Mouse (Mus musculus): ENCODE measurements around the gene Bcl3. TPM values are rescaled to one million over a fixed set of nuclear protein-coding genes. Genes with fewer than 3 reads are reported as not detected.
A peak's percentile ranks its signal among the peaks of the same experiment; 100 is the strongest.

Gene Bcl3
- 1 to 10 TPM; 3.0 to 3.9 TPM for total RNA-seq (2021)

GRCm38 (mm10) chr7:19822604-19823058 lies at the start of gene Bcl3:
Bcl3 (minus strand) TSS chr7:19822770.
- intact Hi-C loops (cut with DNase I), result no loop called here
- DNase-seq (ENCODE audit: low spot score), result peak; percentile 71

DNA sequence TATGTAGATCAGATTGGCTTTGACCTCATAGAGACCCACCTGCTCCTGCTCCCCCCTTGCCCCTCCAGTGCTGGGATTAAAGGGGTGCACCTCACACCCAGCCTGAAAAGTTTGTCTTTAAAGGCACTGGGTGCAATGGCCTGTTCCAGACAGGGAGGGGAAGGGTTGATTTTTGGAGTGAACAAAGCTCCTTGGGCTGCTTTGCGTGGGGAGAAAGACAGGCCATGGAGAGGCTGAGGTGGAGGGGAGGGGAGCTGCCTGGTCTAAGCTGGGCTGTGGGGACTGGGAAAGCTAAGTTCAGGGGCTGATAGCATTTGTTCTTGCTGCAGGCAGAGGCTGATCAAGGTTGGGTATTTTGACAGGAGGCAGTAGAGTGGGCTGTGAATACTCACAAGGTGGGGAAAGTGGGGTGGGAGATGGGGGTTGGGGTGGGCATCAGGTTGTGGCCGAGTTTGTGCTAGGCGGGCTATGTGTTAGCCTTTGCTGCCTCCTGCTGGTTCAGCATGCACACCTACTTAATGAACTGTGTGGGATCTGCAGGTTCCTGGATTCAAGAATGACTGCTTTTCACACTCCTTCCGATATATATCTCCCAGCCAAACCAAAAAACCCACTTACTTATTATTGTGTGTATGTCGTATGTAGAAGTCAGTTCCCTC lies 49.5 kb upstream of the Bcl3 start:
- no peak for DNase-seq (ENCODE audit: low spot score)
- intact Hi-C loops (cut with DNase I), result loop anchor here (1.0 to 2.0 kb wide), 3 partner anchors 23 to 70 kb away; no protein-coding TSS in a partner anchor

DNA sequence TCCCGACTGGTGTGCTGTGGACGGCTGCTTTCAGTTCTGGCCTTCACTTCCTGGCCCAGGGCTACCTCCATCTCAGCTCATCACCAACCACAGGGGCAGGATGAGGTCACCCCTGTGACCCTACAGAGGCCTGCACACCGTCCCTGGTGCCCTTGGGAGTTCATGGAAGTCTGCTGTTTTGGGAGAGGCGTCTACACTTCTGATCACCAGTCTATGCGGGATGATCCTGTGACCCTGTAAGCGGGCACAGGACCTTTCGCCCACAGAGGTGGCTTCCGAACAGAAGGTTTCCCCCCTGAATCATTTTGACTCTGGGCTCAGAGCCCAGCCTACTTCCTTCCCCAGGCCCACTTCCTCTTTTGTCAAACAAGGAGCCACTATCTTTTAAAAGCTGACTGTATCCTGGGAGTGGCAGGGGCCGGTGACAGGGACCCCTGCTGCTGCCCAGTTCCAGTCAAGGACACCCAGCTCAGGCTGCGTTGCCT lies 48.6 kb upstream of the Bcl3 start:
- intact Hi-C loops (cut with DNase I), result no loop called here
- peak; percentile 28 for DNase-seq (ENCODE audit: low spot score)

- no peak for DNase-seq (ENCODE audit: low spot score)
- intact Hi-C loops (cut with DNase I), result loop anchor here (5.0 kb wide), 1 partner anchor 116 kb away; the partner anchor contains the start of gene Nectin2
Observed at GRCm38 (mm10) chr7:19867751-19868399, 45.3 kb upstream of the Bcl3 start.

GRCm38 (mm10) chr7:19866490-19866889 lies 43.9 kb upstream of the Bcl3 start:
- no peak for DNase-seq (ENCODE audit: low spot score)
- intact Hi-C loops (cut with DNase I), result loop anchor here (5.0 kb wide), 1 partner anchor 114 kb away; the partner anchor contains the start of gene Nectin2

GRCm38 (mm10) chr7:19865246-19866036 lies 42.9 kb upstream of the Bcl3 start:
- intact Hi-C loops (cut with DNase I), result loop anchor here (5.0 kb wide), 1 partner anchor 113 kb away; the partner anchor contains the start of gene Nectin2
- no peak for DNase-seq (ENCODE audit: low spot score)

DNA sequence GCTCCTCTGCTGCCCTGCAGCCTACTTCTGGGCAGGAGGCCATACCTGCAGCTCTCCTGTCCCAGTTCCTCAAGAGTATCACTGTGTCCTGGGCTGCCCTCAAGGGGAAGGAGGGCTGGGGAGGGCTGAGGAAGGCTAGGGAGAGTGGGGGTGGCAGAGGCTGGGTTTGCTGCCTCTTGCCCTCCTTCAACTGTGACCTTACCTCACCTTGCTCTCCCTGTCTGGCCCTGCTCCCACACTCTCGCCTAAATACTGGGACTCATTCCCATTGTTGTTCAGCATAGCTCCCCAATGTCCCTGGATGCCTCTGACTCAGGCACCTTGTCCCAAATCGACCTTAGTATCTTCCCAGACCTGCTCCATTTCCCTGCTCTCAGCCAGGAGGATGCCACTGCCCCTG lies 41.7 kb upstream of the Bcl3 start:
- DNase-seq (ENCODE audit: low spot score), result no peak
- intact Hi-C loops (cut with DNase I), result no loop called here

GRCm38 (mm10) chr7:19861199-19861598 lies 38.6 kb upstream of the Bcl3 start, which contains the start of gene Ceacam16:
Ceacam16 (minus strand) TSS chr7:19861299.
- intact Hi-C loops (cut with DNase I), result no loop called here
- DNase-seq (ENCODE audit: low spot score), result no peak

GRCm38 (mm10) chr7:19859740-19860139 lies 37.2 kb upstream of the Bcl3 start:
- intact Hi-C loops (cut with DNase I), result no loop called here
- no peak for DNase-seq (ENCODE audit: low spot score)

GRCm38 (mm10) chr7:19856283-19856682 lies 33.7 kb upstream of the Bcl3 start:
- intact Hi-C loops (cut with DNase I), result no loop called here

GRCm38 (mm10) chr7:19855663-19856062 lies 33.1 kb upstream of the Bcl3 start:
- no peak for DNase-seq (ENCODE audit: low spot score)
- intact Hi-C loops (cut with DNase I), result no loop called here

More at GRCm38 (mm10) chr7:19856283-19856682, 33.7 kb upstream of the Bcl3 start:
- DNase-seq (ENCODE audit: low spot score), result no peak

- intact Hi-C loops (cut with DNase I), result no loop called here
- no peak for DNase-seq (ENCODE audit: low spot score)
Observed at GRCm38 (mm10) chr7:19853526-19853925, 31.0 kb upstream of the Bcl3 start.

DNA sequence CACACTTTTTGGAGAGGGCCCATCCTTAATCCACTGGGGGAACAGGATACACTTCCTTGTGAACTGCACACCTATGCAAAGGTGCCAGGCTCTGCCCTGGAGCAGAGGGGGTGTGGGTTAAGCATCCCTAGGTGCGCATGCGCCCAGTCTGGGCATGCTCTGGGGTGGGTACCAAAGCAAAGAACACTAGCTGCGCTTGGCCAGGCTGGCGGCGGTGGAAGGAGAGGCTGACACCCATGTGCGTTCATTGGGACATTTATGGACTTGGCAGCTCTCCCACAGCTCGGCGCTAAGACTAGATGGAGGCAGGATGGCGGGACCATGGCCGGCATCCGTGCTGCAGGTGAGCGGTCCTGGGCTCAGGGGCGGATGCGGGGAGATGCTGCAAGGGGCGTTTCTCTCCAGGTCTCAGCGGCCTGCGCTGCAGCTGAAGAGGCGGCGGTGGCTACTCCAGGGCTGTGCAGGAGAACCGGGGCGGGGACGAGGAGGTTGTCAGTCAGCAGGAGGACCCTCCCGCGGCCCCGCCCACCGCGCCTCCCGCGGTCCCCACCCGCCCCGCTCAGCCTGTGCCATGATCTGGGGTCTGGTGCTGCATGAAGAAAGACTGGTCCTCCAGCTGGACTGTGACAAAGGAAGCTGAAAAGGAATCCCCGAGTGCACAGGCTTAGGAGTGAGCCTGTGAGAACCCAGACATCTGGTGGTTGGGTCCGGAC lies 29.4 kb upstream of the Bcl3 start, which contains the start of gene Gm19345:
Gm19345 (plus strand) TSS at position 146 of the 713 bp plus-strand sequence.
- intact Hi-C loops (cut with DNase I), result no loop called here
- DNase-seq (ENCODE audit: low spot score), result no peak

DNA sequence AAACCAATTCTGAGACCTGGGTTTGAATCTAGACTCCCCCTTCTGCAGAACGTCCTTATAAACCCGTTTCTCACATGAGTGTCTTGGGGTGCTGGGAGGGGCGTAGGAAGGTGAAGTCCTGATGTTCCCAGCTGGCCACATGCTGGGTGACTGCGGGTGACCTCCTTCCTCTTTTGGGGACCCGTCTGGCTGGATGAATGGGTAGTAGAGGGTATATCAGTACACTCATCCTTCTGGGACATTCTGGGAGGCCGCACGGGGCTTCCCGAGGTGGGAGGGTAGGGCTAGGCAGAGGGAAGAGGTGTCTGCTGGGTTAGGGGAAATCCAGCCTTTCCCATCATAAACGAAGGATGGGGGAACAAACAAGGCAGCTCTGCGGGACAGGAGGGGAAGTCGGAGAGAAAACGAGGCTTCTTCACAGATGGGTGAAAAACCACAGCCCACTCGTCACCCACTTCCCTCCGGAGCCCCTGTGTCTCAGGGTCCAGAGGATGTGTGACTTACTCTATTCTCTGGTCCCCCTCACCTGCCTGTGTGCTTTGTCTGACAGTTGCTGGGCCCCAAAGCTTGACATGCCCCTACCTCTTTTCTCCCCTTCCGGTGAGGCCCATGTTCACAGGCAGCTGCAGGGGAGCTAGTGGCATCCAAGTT lies 22.1 kb upstream of the Bcl3 start:
- intact Hi-C loops (cut with DNase I), result loop anchor here (1.0 kb wide), 1 partner anchor 95 kb away; no protein-coding TSS in a partner anchor

GRCm38 (mm10) chr7:19843561-19843960 lies 21.0 kb upstream of the Bcl3 start:
- no peak for DNase-seq (ENCODE audit: low spot score)
- intact Hi-C loops (cut with DNase I), result loop anchor here (1.0 to 2.0 kb wide), 2 partner anchors 29 to 40 kb away; no protein-coding TSS in a partner anchor

More for the DNA sequence above, 22.1 kb upstream of the Bcl3 start:
- DNase-seq (ENCODE audit: low spot score), result no peak

DNA sequence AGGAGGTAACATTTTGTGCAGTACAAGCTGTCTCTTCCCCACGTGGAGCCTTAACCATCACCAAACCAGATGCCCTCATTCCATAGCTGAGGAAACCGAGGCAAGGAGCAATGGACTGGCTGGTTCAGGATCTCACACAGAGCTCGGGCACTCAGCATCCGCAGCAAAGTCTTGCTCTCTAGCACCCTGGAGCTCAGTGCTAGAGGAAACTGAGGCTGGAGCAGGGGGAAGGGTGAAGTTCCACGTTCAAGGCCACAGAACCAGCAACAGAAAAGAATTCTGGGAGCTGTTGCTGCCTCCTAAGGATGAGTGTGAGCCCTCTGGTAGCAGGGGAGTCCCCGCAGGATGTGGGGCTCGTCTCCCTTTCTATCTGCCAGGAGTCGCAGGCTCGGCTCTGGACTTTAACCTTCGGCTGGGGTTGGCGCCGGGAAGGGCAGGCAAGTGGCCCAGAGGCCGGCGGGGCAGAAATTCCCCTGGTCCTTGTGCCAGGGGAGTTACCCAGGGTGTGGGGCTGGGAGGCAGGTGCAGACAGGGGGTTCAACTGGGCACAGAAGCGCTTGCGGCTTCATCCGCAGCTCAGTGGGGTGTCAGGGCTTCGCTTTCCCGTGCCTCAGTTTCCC lies 20.4 kb upstream of the Bcl3 start:
- intact Hi-C loops (cut with DNase I), result loop anchor here (1.0 to 2.0 kb wide), 2 partner anchors 30 to 40 kb away; no protein-coding TSS in a partner anchor
- DNase-seq (ENCODE audit: low spot score), result no peak

DNA sequence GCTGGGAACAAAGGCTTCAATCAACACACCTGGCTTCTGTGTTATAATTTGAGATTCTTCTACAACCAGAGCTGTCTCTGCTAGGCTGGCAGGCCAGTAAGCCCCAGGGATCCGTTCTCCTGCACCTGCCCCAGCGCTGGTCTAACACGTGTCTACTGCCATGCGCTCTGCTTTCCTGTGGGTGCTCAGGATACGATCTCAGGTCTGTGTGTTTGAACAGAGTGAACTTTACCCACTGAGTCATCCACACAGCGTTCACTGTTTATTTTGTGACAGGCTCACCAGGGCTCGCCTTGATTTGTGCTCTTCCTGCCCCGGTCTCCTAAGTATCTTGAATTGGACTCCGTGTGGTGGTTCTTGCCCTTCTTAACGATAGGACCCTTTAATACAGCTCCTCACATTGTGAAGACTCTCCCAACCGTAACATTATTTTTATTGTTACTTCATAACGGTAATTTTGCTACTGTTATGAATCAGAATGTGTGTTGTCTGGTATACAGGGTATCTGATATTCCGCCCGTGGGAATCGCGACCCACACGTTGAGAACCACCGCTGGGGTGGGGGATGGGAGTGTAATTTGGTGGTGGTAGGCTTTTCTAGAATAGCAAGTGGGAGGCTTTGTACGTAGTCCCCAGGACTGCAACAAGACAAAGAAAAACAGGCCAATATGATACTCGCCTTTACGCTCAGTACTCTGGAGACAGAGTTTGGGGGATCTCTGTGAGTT lies 19.3 kb upstream of the Bcl3 start:
- DNase-seq (ENCODE audit: low spot score), result no peak
- intact Hi-C loops (cut with DNase I), result loop anchor here (2.0 kb wide), 1 partner anchor 31 kb away; no protein-coding TSS in a partner anchor

DNA sequence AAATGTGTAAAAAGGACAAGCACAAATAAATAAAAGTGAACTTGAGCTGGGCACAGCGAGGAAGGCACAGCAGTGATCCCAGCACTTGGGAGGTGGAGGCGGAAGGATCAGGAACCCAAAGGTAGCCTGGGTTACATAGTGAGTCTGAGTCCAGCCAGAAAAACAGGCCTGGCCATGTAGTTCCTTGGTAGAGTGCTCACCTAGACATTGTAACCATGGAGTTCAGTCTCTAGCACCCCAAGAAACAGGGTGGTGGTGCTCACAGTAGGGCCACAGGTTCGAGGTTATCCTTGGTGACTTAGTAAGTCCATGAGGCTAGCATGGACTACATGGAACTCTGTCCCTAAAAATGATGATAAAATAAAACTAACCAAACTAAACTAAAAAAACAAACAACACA lies 18.4 kb upstream of the Bcl3 start:
- intact Hi-C loops (cut with DNase I), result no loop called here

More for the DNA sequence above, 18.4 kb upstream of the Bcl3 start:
- no peak for DNase-seq (ENCODE audit: low spot score)
